Comparison of ENCODE assay signal across 28 mouse cellular contexts in genomic region chr17:83885750-83886149, GRCm38 (mm10). TPM values are rescaled to one million over a fixed set of nuclear protein-coding genes. Genes with fewer than 3 reads are reported as not detected.
DNase-seq lines count a peak whose midpoint lies in the region; ATAC-seq and TF ChIP-seq lines count a peak whose summit lies in the region.
"Had no signal": no experiment of that assay in that cellular context is flagged by ENCODE, and none has a peak within 500 bp of the region (broad histone marks: within the 10 kb centered on the region; RNA-seq: fewer than 3 reads in every experiment).

No protein-coding gene starts in this region.

- no peak for DNase-seq in embryonic facial prominence, embryonic 10.5 days (ENCODE audit: low spot score)
- DNase-seq in kidney, postnatal 10 days, result peak; percentile 48
- DNase-seq in kidney, adult 9 months, result no peak
- DNase-seq in 3T3-L1 (ENCODE audit: low read depth, low spot score), result peak; percentile 64
- DNase-seq in lung, postnatal 14 days, result no peak
- no peak for DNase-seq in B cell, adult 2 months
- DNase-seq: adrenal gland, postnatal 25 days; cerebellum, adult 18-20 months; cerebellum, postnatal 10 days; heart, postnatal 10 days; liver, postnatal 0 days; lung, postnatal 4 days; retina, postnatal 1 day; right cerebral cortex, postnatal 14 days; thymus, adult 2 months; thymus, postnatal 4 days had no signal

- no peak overlapping the region for H3K4me3 ChIP-seq in embryonic facial prominence, embryonic 13.5 days
- H3K4me3 ChIP-seq in embryonic facial prominence, embryonic 10.5 days, result no peak overlapping the region
- H3K4me3 ChIP-seq in embryonic fibroblast, embryonic 13.5 days (ENCODE audit: insufficient read depth, low read length), result no peak overlapping the region
- H3K4me3 ChIP-seq: forebrain, embryonic 10.5 days; forebrain, embryonic 15.5 days; heart, embryonic 13.5 days; limb, embryonic 12.5 days; liver, embryonic 12.5 days; megakaryocyte, embryonic 14.5 days; midbrain, embryonic 13.5 days; neural tube, embryonic 13.5 days had no signal

- H3K9ac ChIP-seq in embryonic facial prominence, embryonic 13.5 days, result no peak overlapping the region
- H3K9ac ChIP-seq: forebrain, embryonic 15.5 days; heart, embryonic 13.5 days; hindbrain, embryonic 14.5 days; limb, embryonic 12.5 days; liver, embryonic 12.5 days; liver, postnatal 0 days; midbrain, embryonic 13.5 days; neural tube, embryonic 13.5 days had no signal

- no peaks in the 10 kb centered on the region for H3K36me3 ChIP-seq in embryonic facial prominence, embryonic 13.5 days
- no peaks in the 10 kb centered on the region for H3K36me3 ChIP-seq in embryonic facial prominence, embryonic 10.5 days (replicated peaks)
- H3K36me3 ChIP-seq: forebrain, embryonic 10.5 days; forebrain, embryonic 15.5 days; heart, embryonic 13.5 days; limb, embryonic 12.5 days; liver, embryonic 12.5 days; midbrain, embryonic 13.5 days; neural tube, embryonic 13.5 days had no signal

- no peaks in the 10 kb centered on the region for H3K27me3 ChIP-seq in embryonic facial prominence, embryonic 13.5 days
- H3K27me3 ChIP-seq in embryonic facial prominence, embryonic 10.5 days (replicated peaks; ENCODE audit: low read depth, poor library complexity, severe bottlenecking), result no peaks in the 10 kb centered on the region
- H3K27me3 ChIP-seq: forebrain, embryonic 15.5 days; heart, embryonic 13.5 days; limb, embryonic 12.5 days; liver, embryonic 12.5 days; midbrain, embryonic 13.5 days; neural tube, embryonic 13.5 days had no signal

- H3K4me1 ChIP-seq in embryonic facial prominence, embryonic 13.5 days, result peaks cover 21% of the 10 kb centered on the region
- H3K4me1 ChIP-seq in embryonic facial prominence, embryonic 10.5 days, result peaks cover 13% of the 10 kb centered on the region
- peaks cover 10% of the 10 kb centered on the region for H3K4me1 ChIP-seq in embryonic fibroblast, embryonic 13.5 days (ENCODE audit: control insufficient read depth, insufficient read depth, low read length)
- H3K4me1 ChIP-seq: midbrain, embryonic 13.5 days had no signal

- no peak for TF ChIP-seq CTCF in embryonic fibroblast, embryonic 13.5 days (IDR thresholded peaks at IDR 0.05; ENCODE audit: borderline replicate concordance, insufficient read depth, low read length)

- WGBS in embryonic facial prominence, embryonic 13.5 days, result 69% methylated on average over 5 of the region's 5 CpGs
- 88% methylated on average over 5 of the region's 5 CpGs for WGBS in embryonic facial prominence, embryonic 10.5 days

- ATAC-seq in embryonic facial prominence, embryonic 13.5 days (ENCODE audit: insufficient number of reproducible peaks, insufficient read depth, low FRiP score, low TSS enrichment, low read depth), result no peak
- ATAC-seq: forebrain, embryonic 15.5 days; intestine, postnatal 0 days; liver, embryonic 12.5 days; liver, postnatal 0 days; midbrain, embryonic 13.5 days had no signal

- TF ChIP-seq POLR2A in embryonic fibroblast, embryonic 13.5 days (IDR thresholded peaks at IDR 0.05; ENCODE audit: low read depth, low read length), result no peak

- H3K27ac ChIP-seq in embryonic facial prominence, embryonic 13.5 days, result 0 out of 2 replicates have a peak overlapping the region, but pooled peaks have one; percentile 0
- H3K27ac ChIP-seq in embryonic facial prominence, embryonic 10.5 days (replicated peaks), result no peak overlapping the region
- H3K27ac ChIP-seq in embryonic fibroblast, embryonic 13.5 days (ENCODE audit: insufficient read depth, low read length), result peak overlapping the region; percentile 100
- H3K27ac ChIP-seq: forebrain, embryonic 10.5 days; forebrain, embryonic 15.5 days; heart, embryonic 13.5 days; hindbrain, embryonic 14.5 days; limb, embryonic 12.5 days; liver, embryonic 12.5 days; midbrain, embryonic 13.5 days; neural tube, embryonic 13.5 days had no signal

- no peaks in the 10 kb centered on the region for H3K9me3 ChIP-seq in embryonic facial prominence, embryonic 13.5 days
- no peaks in the 10 kb centered on the region for H3K9me3 ChIP-seq in embryonic facial prominence, embryonic 10.5 days
- H3K9me3 ChIP-seq: forebrain, embryonic 10.5 days; forebrain, embryonic 15.5 days; heart, embryonic 13.5 days; limb, embryonic 12.5 days; liver, embryonic 12.5 days; midbrain, embryonic 13.5 days; neural tube, embryonic 13.5 days had no signal

- no peak overlapping the region for H3K4me2 ChIP-seq in embryonic facial prominence, embryonic 13.5 days
- H3K4me2 ChIP-seq: forebrain, embryonic 15.5 days; heart, embryonic 13.5 days; hindbrain, embryonic 14.5 days; limb, embryonic 12.5 days; liver, embryonic 12.5 days; midbrain, embryonic 13.5 days; neural tube, embryonic 13.5 days had no signal

RNA-seq across cellular contexts. Expression of gene Haao, which starts 38.0 kb away (rescaled TPM):
- 1.5 and 1.7 TPM in 2 replicates for polyA plus RNA-seq in embryonic facial prominence, embryonic 13.5 days (2015; fragmentation: Nextera tagmentation; extraction: Ambion mirVana)
- polyA plus RNA-seq in embryonic facial prominence, embryonic 10.5 days (2016; fragmentation: Nextera tagmentation; extraction: Ambion mirVana), result not detected in 2 replicates
- not detected in 2 replicates for polyA plus RNA-seq in embryonic fibroblast, embryonic 13.5 days (2011; ENCODE audit: insufficient read length, low read depth, missing spikeins)
- polyA plus RNA-seq: forebrain, embryonic 15.5 days; hindbrain, embryonic 14.5 days; neural tube, embryonic 13.5 days had no signal

Comparison
In these comparisons a context has a peak if more than half of its experiments do, and no peak if none do; other contexts are left out.
1. DNase-seq: peak in kidney, postnatal 10 days (single experiment) and 3T3-L1 (single experiment); none in embryonic facial prominence, embryonic 10.5 days (single experiment), kidney, adult 9 months (single experiment), lung, postnatal 14 days (single experiment) and B cell, adult 2 months (0 of 2).